Mouse (Mus musculus) brown adipose tissue, adult 24 weeks (tissue): ENCODE data around the gene Ccdc171. TPM values are rescaled to one million over a fixed set of nuclear protein-coding genes. Genes with fewer than 3 reads are reported as not detected.
A peak's percentile ranks its signal among the peaks of the same experiment; 100 is the strongest.
"Not testable (repeated sequence)": the region's sequence is repeated elsewhere in the genome, so short reads cannot be mapped to it uniquely, and the experiment has no call there.

Source experiments
- H3K27ac ChIP-seq: fragments of 200-500 bp; replicated peaks from 2 replicates; pipeline ENCODE4 v1.5.1; 2012; ENCODE audit warnings: low read depth, mild to moderate bottlenecking, low read length
- H3K4me1 ChIP-seq: fragments of 200-500 bp; 2 replicates; pipeline ENCODE4 v1.6.1; 2012; ENCODE audit warnings: low read length, mixed read lengths; ENCODE audit not compliant: control insufficient read depth, insufficient read depth, insufficient read length
- H3K4me3 ChIP-seq: fragments of 200-500 bp; 2 replicates; pipeline ENCODE4 v1.5.1; 2012; ENCODE audit warnings: low read depth, mild to moderate bottlenecking, low read length, moderate library complexity; ENCODE audit not compliant: insufficient read depth
- polyA plus RNA-seq: library from polyadenylated mRNA; stranded (reverse); fragments of >200 nt; gene quantifications from 2 replicates; pipeline ENCODE4 v1.2.4, GENCODE M21; 2012; ENCODE audit not compliant: missing spikeins, insufficient read depth, insufficient read length

Gene Ccdc171
- polyA plus RNA-seq = 0.71 and 1.6 TPM in 2 replicates

DNA sequence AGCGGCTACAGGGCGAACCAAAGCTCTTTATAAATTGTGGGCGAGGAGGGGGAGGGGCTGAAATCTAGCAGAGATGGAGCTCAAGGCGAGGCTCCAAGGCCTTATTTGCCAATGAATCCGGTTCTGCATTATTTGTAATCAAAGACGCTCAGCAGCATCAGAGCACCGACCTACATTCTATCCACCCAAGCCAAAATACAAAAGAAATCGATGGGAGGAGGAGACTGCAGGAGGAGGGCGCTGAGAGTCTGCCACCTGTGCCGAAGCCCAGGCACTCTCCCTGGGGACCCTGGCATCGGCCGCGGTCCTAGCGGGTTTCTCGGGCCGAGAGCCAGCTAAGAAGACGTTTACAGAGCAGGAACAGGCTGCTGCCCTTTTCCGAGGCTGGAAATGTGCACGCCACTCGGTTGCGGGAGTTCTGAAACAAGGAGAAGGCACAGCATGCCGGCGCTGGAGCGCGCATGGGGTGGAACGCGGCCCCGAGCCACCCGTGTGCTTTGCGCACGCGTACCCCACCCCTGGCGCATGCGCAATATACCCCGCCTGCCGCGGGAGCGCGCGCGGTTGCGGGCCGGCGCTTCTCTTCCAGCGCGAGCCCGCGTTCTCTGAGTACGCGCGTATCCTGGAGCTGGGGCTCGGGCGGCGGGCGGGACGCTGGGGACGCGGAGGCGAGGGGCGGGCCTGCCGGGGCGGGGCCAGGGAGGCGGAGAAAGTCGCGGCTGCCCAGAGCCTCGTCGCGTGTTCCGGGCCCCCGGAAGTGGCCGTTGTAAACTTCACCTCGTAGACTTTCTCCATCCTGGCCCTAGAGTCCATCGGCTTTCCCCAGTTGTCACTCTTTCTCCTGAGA lies at the start of gene Ccdc171:
Gene Ccdc171 (plus strand): TSS at position 703 of the 847 bp plus-strand sequence.
- no peaks in the 10 kb centered on the region for H3K4me1 ChIP-seq
- peak within 1 kb of the TSS; percentile 71; the same call in 1 of the 2 replicates for H3K27ac ChIP-seq
- peak within 1 kb of the TSS; percentile 95 for H3K4me3 ChIP-seq

DNA sequence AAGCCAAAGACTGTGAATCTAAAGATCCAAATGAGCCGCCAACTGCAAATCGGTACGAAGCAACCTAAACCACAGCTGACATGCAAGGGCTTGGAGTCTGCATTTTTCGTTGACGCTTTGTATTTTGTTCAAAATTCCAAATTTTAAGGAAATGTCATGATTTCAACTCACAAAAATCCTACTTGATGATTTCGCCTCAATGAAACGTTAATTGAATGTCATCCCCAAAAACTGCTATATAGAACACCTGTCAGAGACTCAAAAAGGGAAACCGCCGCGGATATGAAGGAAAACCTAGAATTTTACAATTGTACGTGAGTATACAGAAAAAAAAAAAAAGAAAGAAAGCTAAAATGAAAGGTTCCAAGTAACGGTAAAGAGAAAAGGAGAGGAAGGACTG lies 40.1 kb upstream of the Ccdc171 start:
- Histone ChIP-seq H3K27ac (no peak overlapping the region), H3K4me3 (peak overlapping the region; percentile 75), H3K4me1 (no peaks in the 10 kb centered on the region)

GRCm38 (mm10) chr4:83485735-83486116 lies 39.6 kb upstream of the Ccdc171 start:
- H3K4me3 ChIP-seq = peak overlapping the region; percentile 75
- H3K27ac ChIP-seq = no peak overlapping the region
- H3K4me1 ChIP-seq = no peaks in the 10 kb centered on the region

- H3K27ac ChIP-seq = peak within 1 kb of the TSS; percentile 89
- no peaks in the 10 kb centered on the region for H3K4me1 ChIP-seq
- H3K4me3 ChIP-seq = peak within 1 kb of the TSS; percentile 75
Observed at GRCm38 (mm10) chr4:83486117-83486901, 39.0 kb upstream of the Ccdc171 start, which contains the start of gene Psip1. Gene Psip1 (minus strand): TSS chr4:83486459.

DNA sequence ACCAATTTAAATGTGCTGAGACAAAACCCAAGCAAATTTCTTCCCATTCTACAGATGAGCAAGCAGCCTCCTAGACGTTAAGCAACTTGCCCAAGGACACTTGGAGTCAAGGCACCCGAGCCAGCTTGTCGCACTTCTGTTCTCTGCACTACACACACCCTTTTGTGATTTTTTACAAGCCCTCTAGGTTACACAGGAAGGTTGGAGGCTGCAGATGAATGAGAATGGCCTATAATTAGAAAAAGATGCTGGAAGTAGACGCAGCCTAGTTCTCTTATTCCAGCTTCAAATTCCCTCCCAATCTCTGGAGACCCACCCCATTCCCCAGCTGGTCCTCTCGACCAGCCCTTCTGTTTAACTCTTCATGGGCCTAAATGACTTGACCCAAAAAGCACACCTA lies 36.2 kb upstream of the Ccdc171 start:
- H3K4me3 ChIP-seq = no peak overlapping the region
- H3K4me1 ChIP-seq = no peaks in the 10 kb centered on the region
- no peak overlapping the region for H3K27ac ChIP-seq

- Histone ChIP-seq H3K4me1 (peaks cover 2% of the 10 kb centered on the region; the same call in 1 of the 2 replicates), H3K4me3 (no peak overlapping the region), H3K27ac (no peak overlapping the region)
Observed at GRCm38 (mm10) chr4:83493112-83493511, 32.2 kb upstream of the Ccdc171 start.

DNA sequence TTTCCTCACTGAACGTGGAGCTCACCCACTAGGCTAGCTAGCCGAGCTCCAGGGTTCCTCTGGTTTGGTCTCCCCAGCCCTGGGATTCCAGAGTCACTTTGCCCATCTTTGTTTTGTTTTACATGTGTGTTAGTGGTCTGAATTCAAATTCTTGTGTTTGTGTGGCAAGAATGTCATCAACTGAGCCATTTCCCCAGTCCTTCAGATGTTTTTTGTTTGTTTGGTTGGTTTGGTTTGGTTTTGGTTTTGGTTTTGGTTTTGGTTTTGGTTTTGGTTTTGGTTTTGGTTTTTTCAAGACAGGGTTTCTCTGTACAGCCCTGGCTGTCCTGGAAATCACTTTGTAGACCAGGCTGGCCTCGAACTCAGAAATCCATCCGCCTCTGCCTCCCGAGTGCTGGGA lies 28.3 kb upstream of the Ccdc171 start:
- Histone ChIP-seq H3K4me3 (peak overlapping the region; percentile 27; the same call in 1 of the 2 replicates), H3K27ac (peak overlapping the region; percentile 51)

DNA sequence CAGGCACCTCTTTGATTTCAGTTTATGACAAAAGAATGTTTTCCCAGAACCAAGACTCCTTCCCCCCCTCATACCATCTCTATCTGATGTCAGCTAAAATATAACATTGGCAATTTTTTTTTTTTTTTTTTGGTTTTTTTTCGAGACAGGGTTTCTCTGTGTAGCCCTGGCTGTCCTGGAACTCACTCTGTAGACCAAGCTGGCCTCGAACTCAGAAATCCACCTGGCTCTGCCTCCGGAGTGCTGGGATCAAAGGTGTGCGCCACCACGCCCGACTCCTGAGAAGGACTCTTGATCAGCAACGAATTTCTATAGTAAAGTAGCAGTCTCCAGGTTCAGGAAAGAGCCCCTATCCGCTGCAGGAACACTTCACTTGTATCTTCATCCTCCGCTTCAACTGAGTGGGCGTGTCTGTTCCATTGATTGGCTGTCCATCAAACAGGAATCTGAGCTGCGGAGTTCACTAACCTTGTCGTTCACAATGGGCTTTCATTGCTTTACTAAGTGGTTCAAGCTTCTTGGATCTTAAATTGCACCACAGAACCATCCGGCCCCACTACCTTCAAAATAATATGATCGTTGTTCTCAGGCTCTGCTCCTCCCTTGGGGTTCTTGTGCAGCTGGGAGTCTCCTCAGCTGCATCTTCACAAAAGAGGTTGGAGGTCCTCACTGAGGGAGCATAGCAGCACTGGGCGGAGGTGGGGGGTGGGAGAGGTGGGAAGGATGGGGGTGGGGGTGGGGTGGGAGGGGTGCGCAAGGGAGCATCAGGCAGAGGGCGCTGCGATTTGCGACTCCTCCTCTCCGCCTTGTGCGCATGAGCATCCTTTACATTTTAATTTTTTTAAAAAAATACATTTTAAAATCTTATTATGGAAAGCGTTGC lies 24.9 kb upstream of the Ccdc171 start:
- Histone ChIP-seq H3K27ac (no peak overlapping the region), H3K4me1 (peaks cover 2% of the 10 kb centered on the region; the same call in 1 of the 2 replicates), H3K4me3 (no peak overlapping the region)

More for the DNA sequence above, 28.3 kb upstream of the Ccdc171 start:
- not testable (repeated sequence) for H3K4me1 ChIP-seq

DNA sequence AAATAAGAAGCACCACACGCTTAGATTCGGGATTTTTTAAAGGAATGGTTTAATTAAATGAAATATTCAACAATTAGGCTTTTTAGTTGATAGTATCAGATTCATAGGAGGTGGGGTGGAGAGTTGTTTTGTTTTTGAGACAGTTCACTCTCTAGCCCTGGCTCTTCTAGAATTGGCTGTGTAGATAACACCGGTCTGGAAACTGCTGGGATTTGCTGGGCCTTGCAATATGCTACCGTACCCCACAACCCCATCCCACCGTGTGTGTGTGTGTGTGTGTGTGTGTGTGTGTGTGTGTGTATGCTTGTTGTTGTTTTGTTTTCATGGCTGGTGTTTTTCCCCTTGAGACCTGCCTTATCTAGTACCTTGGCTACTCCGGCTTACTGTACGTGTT lies 24.3 kb upstream of the Ccdc171 start:
- peaks cover 2% of the 10 kb centered on the region; the same call in 1 of the 2 replicates for H3K4me1 ChIP-seq
- no peak overlapping the region for H3K4me3 ChIP-seq
- H3K27ac ChIP-seq = no peak overlapping the region

- Histone ChIP-seq H3K4me1 (no peaks in the 10 kb centered on the region), H3K27ac (no peak overlapping the region), H3K4me3 (no peak overlapping the region)
Observed at GRCm38 (mm10) chr4:83509600-83509999, 15.7 kb upstream of the Ccdc171 start.

- no peak overlapping the region for H3K27ac ChIP-seq
- H3K4me1 ChIP-seq = no peaks in the 10 kb centered on the region
- no peak overlapping the region for H3K4me3 ChIP-seq
Observed at GRCm38 (mm10) chr4:83511083-83511482, 14.3 kb upstream of the Ccdc171 start.

DNA sequence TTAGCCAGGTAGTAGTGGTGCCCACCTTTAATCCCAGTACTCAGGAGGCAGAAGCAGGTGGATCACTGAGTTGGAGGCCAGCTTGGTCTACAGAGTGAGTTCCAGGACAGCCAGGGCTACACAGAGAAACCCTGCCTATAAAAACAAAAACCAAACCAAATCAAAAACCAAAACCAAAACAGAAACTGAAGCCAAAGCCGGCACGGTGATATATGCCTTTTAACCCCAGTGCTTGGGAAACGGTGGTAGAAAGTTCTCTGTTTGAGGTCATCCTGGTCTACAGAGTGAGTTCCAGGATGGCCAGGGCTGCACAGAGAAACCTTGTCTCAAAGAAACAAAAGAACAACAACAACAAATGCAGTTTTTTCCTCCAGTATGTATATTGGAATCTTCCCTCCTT lies 13.1 kb upstream of the Ccdc171 start:
- no peak overlapping the region for H3K27ac ChIP-seq
- H3K4me1 ChIP-seq = no peaks in the 10 kb centered on the region
- no peak overlapping the region for H3K4me3 ChIP-seq

DNA sequence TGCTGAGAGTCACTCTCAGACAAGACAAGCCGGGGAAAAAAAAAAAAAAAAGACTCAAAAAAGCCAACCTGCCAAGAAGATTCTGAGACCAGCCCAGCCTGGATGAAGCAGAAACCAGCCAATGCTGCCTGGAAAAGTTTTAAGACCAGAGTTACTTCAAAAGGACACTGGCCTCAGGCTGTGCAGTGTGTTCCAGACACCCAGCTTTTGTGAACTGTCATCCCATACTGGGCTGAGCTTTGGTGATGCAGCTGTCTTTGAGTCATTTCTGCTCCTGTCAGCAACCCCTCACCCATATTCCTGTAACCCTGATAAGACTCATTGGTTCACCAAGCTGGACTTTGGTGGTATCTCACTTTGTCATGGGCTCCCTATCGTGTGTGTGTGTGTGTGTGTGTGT lies 12.7 kb upstream of the Ccdc171 start:
- Histone ChIP-seq H3K27ac (no peak overlapping the region), H3K4me3 (no peak overlapping the region), H3K4me1 (no peaks in the 10 kb centered on the region)

DNA sequence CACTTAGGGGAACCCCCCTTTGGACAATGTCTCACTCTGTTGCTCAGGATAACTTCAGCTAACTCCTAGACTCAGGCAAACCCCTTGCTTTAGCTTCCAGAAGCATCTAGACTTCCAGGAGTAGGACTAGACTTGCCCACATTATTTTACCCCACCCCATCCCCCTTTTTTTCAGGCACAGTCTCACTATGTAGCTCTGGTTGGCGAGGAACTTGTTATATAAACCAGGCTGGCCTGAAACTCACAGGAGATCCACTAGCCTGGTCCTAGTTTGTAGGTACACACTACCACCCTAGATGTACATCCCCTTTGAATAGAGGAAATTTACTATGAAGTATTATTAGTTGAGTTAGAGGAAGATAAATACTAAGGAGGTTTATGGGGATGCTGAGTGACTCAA lies 11.2 kb upstream of the Ccdc171 start:
- H3K4me1 ChIP-seq = no peaks in the 10 kb centered on the region
- H3K4me3 ChIP-seq = no peak overlapping the region
- H3K27ac ChIP-seq = no peak overlapping the region
